Mouse (Mus musculus) limb, embryonic 10.5 days (tissue): ENCODE data around the gene Btbd7. TPM values are rescaled to one million over a fixed set of nuclear protein-coding genes. Genes with fewer than 3 reads are reported as not detected.

Experiments used
- DNase-seq: peaks from one replicate; pipeline ENCODE4 v3.0.0-alpha.2; 2017; ENCODE audit warnings: low spot score
- H3K27ac ChIP-seq: fragments of 300-500 bp; sonication (generic); 2 replicates; pipeline ENCODE4 v1.5.1; 2016; ENCODE audit warnings: mild to moderate bottlenecking
- H3K27me3 ChIP-seq: fragments of 300-500 bp; sonication (generic); 2 replicates; pipeline ENCODE4 v1.6.1; 2016; ENCODE audit warnings: low read depth, mild to moderate bottlenecking; ENCODE audit not compliant: poor library complexity, severe bottlenecking
- H3K36me3 ChIP-seq: fragments of 300-500 bp; sonication (generic); 2 replicates; pipeline ENCODE4 v1.6.1; 2016; ENCODE audit warnings: mild to moderate bottlenecking, moderate library complexity
- H3K4me1 ChIP-seq: fragments of 300-500 bp; sonication (generic); 2 replicates; pipeline ENCODE4 v1.6.1; 2016
- H3K4me3 ChIP-seq: fragments of 300-500 bp; sonication (generic); 2 replicates; pipeline ENCODE4 v1.5.1; 2016; ENCODE audit warnings: mild to moderate bottlenecking, moderate library complexity
- H3K9me3 ChIP-seq: fragments of 300-500 bp; sonication (generic); replicated peaks from 2 replicates; pipeline ENCODE4 v1.6.1; 2016; ENCODE audit warnings: mild to moderate bottlenecking
- WGBS: fragments of 180-500 bp; shearing (Covaris S2); methylation state at CpG from one replicate; pipeline ENCODE4 v1.1.7; 2016; 5-methylcytosine and 5-hydroxymethylcytosine counted together
- polyA plus RNA-seq: library from polyadenylated mRNA; unstranded; fragments of >200 nt; fragmentation: Nextera tagmentation; extraction: Ambion mirVana; gene quantifications from 2 replicates; pipeline ENCODE4 v1.2.1, GENCODE M21; 2016

Gene Btbd7
- polyA plus RNA-seq, 1 experiment from 2014 or later, result 18.2 TPM

- no peak overlapping the region for H3K27ac ChIP-seq
- H3K27me3 ChIP-seq, result no peaks in the 10 kb centered on the region
- H3K4me1 ChIP-seq, result no peaks in the 10 kb centered on the region
- 97% methylated on average over 5 of the region's 5 CpGs for WGBS
- no peak overlapping the region for H3K4me3 ChIP-seq
- peaks cover 98% of the 10 kb centered on the region for H3K36me3 ChIP-seq
- no peaks in the 10 kb centered on the region for H3K9me3 ChIP-seq
- no peak for DNase-seq
These were observed 105.6 kb downstream of the Btbd7 start for GRCm38 (mm10) chr12:102772676-102773075.

GRCm38 (mm10) chr12:102771601-102772000 is 106.7 kb downstream of the Btbd7 start:
- no peak for DNase-seq
- Histone ChIP-seq H3K36me3 (peaks cover 98% of the 10 kb centered on the region), H3K4me3 (no peak overlapping the region), H3K9me3 (no peaks in the 10 kb centered on the region), H3K27me3 (no peaks in the 10 kb centered on the region), H3K27ac (no peak overlapping the region), H3K4me1 (no peaks in the 10 kb centered on the region)
- WGBS, result 93% methylated on average over 8 of the region's 8 CpGs

- H3K4me1 ChIP-seq, result no peaks in the 10 kb centered on the region
- H3K36me3 ChIP-seq, result peaks cover 98% of the 10 kb centered on the region
- DNase-seq, result no peak
- H3K4me3 ChIP-seq, result no peak overlapping the region
- H3K9me3 ChIP-seq, result no peaks in the 10 kb centered on the region
- WGBS, result 95% methylated on average over 4 of the region's 4 CpGs
- no peaks in the 10 kb centered on the region for H3K27me3 ChIP-seq
- no peak overlapping the region for H3K27ac ChIP-seq
These were observed 109.3 kb downstream of the Btbd7 start for GRCm38 (mm10) chr12:102769000-102769399.

GRCm38 (mm10) chr12:102763696-102764095 is 114.6 kb downstream of the Btbd7 start:
- Histone ChIP-seq H3K4me1 (peaks cover 10% of the 10 kb centered on the region), H3K27me3 (no peaks in the 10 kb centered on the region), H3K4me3 (no peak overlapping the region), H3K9me3 (no peaks in the 10 kb centered on the region), H3K36me3 (peaks cover 64% of the 10 kb centered on the region), H3K27ac (no peak overlapping the region)
- no peak for DNase-seq

GRCm38 (mm10) chr12:102761668-102762067 is 116.6 kb downstream of the Btbd7 start:
- Histone ChIP-seq H3K27ac (no peak overlapping the region), H3K4me1 (peaks cover 16% of the 10 kb centered on the region), H3K36me3 (peaks cover 43% of the 10 kb centered on the region), H3K27me3 (no peaks in the 10 kb centered on the region), H3K9me3 (no peaks in the 10 kb centered on the region), H3K4me3 (no peak overlapping the region)
- 95% methylated on average over 3 of the region's 3 CpGs for WGBS
- no peak for DNase-seq

- H3K27ac ChIP-seq, result 0 out of 2 replicates have a peak overlapping the region, but pooled peaks have one; percentile 33
- DNase-seq, result no peak
- peak overlapping the region; percentile 92 for H3K4me3 ChIP-seq
- peaks cover 42% of the 10 kb centered on the region for H3K36me3 ChIP-seq
- H3K27me3 ChIP-seq, result no peaks in the 10 kb centered on the region
- no peaks in the 10 kb centered on the region for H3K9me3 ChIP-seq
- H3K4me1 ChIP-seq, result peaks cover 21% of the 10 kb centered on the region
- WGBS, result 2% methylated on average over 5 of the region's 5 CpGs
These were observed 119.3 kb downstream of the Btbd7 start for GRCm38 (mm10) chr12:102758936-102759335.

- DNase-seq, result no peak
- Histone ChIP-seq H3K27ac (peak within 1 kb of the TSS; percentile 93), H3K27me3 (no peaks in the 10 kb centered on the region), H3K9me3 (no peaks in the 10 kb centered on the region), H3K36me3 (peaks cover 41% of the 10 kb centered on the region), H3K4me1 (peaks cover 21% of the 10 kb centered on the region), H3K4me3 (peak within 1 kb of the TSS; percentile 92)
- 0% methylated on average over 10 of the region's 10 CpGs for WGBS
These were observed 119.9 kb downstream of the Btbd7 start, which contains the start of gene Gm20604 for GRCm38 (mm10) chr12:102758403-102758756. Gene Gm20604, minus strand, starts transcription at chr12:102758672.

- Histone ChIP-seq H3K4me1 (peaks cover 21% of the 10 kb centered on the region), H3K9me3 (no peaks in the 10 kb centered on the region), H3K36me3 (peaks cover 40% of the 10 kb centered on the region), H3K4me3 (peak within 1 kb of the TSS; percentile 92), H3K27me3 (no peaks in the 10 kb centered on the region), H3K27ac (peak within 1 kb of the TSS; percentile 93)
- DNase-seq, result peak; percentile 98
- WGBS, result under 1% methylated on average over 73 of the region's 73 CpGs
These were observed 120.4 kb downstream of the Btbd7 start, which contains the start of the genes Gm28051, Gon7 and Ubr7 for GRCm38 (mm10) chr12:102757689-102758402. Gene Gm28051, minus strand, starts transcription at chr12:102757765. Gene Gon7, minus strand, starts transcription at chr12:102757803. Gene Ubr7, plus strand, starts transcription at chr12:102757967.

GRCm38 (mm10) chr12:102757055-102757688 is 121.1 kb downstream of the Btbd7 start:
- 2% methylated on average over 46 of the region's 46 CpGs for WGBS
- Histone ChIP-seq H3K27me3 (no peaks in the 10 kb centered on the region), H3K4me3 (peak overlapping the region; percentile 92), H3K27ac (peak overlapping the region; percentile 93), H3K9me3 (no peaks in the 10 kb centered on the region), H3K36me3 (peaks cover 39% of the 10 kb centered on the region), H3K4me1 (peaks cover 21% of the 10 kb centered on the region)
- no peak for DNase-seq

GRCm38 (mm10) chr12:102756304-102756703 is 122.0 kb downstream of the Btbd7 start:
- H3K4me3 ChIP-seq, result peak overlapping the region; percentile 92
- no peaks in the 10 kb centered on the region for H3K9me3 ChIP-seq
- H3K4me1 ChIP-seq, result peaks cover 21% of the 10 kb centered on the region
- H3K36me3 ChIP-seq, result peaks cover 40% of the 10 kb centered on the region
- H3K27ac ChIP-seq, result peak overlapping the region; percentile 93; the same call in 1 of the 2 replicates
- WGBS, result 86% methylated on average over 7 of the region's 7 CpGs
- no peaks in the 10 kb centered on the region for H3K27me3 ChIP-seq
- DNase-seq, result no peak

- peaks cover 11% of the 10 kb centered on the region for H3K4me1 ChIP-seq
- no peak for DNase-seq
- no peaks in the 10 kb centered on the region for H3K9me3 ChIP-seq
- WGBS, result 92% methylated on average over 3 of the region's 3 CpGs
- no peaks in the 10 kb centered on the region for H3K27me3 ChIP-seq
- peaks cover 41% of the 10 kb centered on the region for H3K36me3 ChIP-seq
- H3K4me3 ChIP-seq, result no peak overlapping the region
- H3K27ac ChIP-seq, result no peak overlapping the region
These were observed 130.0 kb downstream of the Btbd7 start for GRCm38 (mm10) chr12:102748256-102748655.

GRCm38 (mm10) chr12:102744839-102745238 is 133.4 kb downstream of the Btbd7 start:
- DNase-seq, result no peak
- WGBS, result 74% methylated on average over 6 of the region's 6 CpGs
- Histone ChIP-seq H3K9me3 (no peaks in the 10 kb centered on the region), H3K27ac (no peak overlapping the region), H3K4me3 (peak overlapping the region; percentile 81), H3K36me3 (peaks cover 43% of the 10 kb centered on the region), H3K4me1 (peaks cover 22% of the 10 kb centered on the region), H3K27me3 (no peaks in the 10 kb centered on the region)
